Mouse (Mus musculus): ENCODE data around the gene Tead4. TPM values are rescaled to one million over a fixed set of nuclear protein-coding genes. Genes with fewer than 3 reads are reported as not detected.
"Not testable (repeated sequence)": the region's sequence is repeated elsewhere in the genome, so short reads cannot be mapped to it uniquely, and the experiment has no call there.

Gene Tead4
- 10 to 100 TPM; 10.9 to 11.0 TPM for total RNA-seq (2021)
- long read RNA-seq, experiment 1, partial matches to known transcripts: 2 of 5 reads
- long read RNA-seq, experiment 1, other reads (novel, unspliced or antisense): 2 of 5 reads
- long read RNA-seq, experiment 2, partial matches to known transcripts: 1 of 4 reads
- long read RNA-seq, experiment 2, other reads (novel, unspliced or antisense): 1 of 4 reads

- intact Hi-C loops (cut with DNase I; ENCODE audit: low total_unique reads): loop anchor here (5.0 kb wide), 1 partner anchor 68 kb away; no protein-coding TSS in a partner anchor
- DNase-seq: peak; percentile 75
Measured at GRCm38 (mm10) chr6:128300134-128301001, at the start of gene Tead4. Gene Tead4, minus strand, starts transcription at chr6:128300823.

- DNase-seq: no peak
- intact Hi-C loops (cut with DNase I; ENCODE audit: low total_unique reads): loop anchor here (5.0 kb wide), 1 partner anchor 32 kb away; no protein-coding TSS in a partner anchor
Measured at GRCm38 (mm10) chr6:128349711-128350110, 49.1 kb upstream of the Tead4 start.

DNA sequence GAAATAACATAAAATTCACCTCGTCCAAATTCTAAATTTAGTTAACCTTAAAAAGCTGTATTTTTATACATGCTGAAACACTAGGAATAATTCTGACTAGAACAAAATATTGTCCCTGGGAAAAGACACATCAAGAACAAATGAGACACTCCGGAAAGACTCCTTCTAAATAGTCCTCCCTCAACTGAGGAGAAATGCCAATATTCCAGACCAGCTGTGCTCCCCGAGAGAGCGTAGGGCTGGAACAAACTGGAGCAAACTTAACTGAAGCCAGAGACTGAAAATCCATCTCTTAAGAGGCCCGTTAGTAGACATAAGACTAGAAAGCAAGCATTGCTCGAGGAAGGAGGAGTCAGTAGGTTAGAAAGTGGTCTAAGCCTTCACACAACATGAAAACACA is 46.2 kb upstream of the Tead4 start:
- intact Hi-C loops (cut with DNase I; ENCODE audit: low total_unique reads): no loop called here
- no peak for DNase-seq

DNA sequence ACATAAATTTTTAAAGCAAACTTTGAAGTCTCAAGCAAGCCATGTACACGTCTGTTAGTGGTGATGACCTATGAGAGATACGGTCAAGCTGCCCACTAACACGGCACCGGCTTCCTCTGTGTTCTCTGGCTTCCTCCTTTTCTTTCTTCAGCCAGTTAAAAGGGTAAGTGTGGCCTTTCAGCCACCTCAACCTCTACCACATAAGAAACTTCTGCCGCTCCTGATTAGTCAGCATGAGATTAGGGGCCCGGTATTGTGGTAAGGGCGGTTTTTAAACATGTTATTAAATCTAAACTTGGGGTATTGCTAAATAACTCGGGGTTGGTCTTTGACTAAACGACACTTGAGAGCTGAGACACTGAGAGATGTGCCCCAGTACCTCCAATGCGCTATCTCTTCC is 45.0 kb upstream of the Tead4 start:
- intact Hi-C loops (cut with DNase I; ENCODE audit: low total_unique reads): no loop called here
- no peak for DNase-seq

DNA sequence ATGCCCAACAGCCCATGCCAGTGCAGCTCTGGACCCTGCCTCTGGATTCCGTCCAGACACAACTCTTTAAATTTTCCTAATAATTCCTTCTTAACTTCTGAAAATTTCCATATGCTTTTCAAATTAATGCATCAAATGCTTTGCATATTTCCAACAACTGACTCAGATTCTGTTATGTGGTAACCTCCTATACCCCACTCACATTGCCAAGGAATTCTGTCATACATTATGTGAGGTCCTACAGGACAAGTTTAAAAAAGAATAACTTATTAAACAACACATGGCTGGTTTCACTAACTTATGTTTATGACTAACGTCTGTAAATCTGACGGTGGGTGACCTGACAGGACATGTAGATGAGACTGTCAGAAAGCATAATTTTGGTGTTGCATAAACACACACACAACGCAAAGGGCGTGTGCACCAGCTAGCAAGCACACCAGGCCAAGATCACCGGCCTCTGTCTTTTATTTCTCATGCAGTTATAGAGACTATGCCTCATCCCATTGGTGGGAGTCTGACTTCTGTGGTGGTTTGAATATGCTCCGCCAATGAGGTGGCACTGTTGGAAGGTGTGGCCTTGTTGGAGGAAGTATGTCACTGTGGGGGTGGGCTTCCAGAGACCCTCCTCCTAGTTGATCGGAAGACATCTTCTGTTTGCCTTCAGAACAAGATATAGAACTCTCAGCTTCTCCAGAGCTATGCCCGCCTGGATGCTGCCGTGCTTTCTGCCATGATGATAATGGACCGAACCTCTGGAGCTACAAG is 41.5 kb upstream of the Tead4 start:
- no peak for DNase-seq
- intact Hi-C loops (cut with DNase I; ENCODE audit: low total_unique reads): no loop called here

GRCm38 (mm10) chr6:128338876-128339275 is 38.3 kb upstream of the Tead4 start:
- intact Hi-C loops (cut with DNase I; ENCODE audit: low total_unique reads): no loop called here
- no peak for DNase-seq

- intact Hi-C loops (cut with DNase I; ENCODE audit: low total_unique reads): no loop called here
- DNase-seq: no peak
Measured at GRCm38 (mm10) chr6:128337467-128337866, 36.8 kb upstream of the Tead4 start.

- intact Hi-C loops (cut with DNase I; ENCODE audit: low total_unique reads): no loop called here
- DNase-seq: peak; percentile 55
Measured at GRCm38 (mm10) chr6:128334397-128335124, 33.9 kb upstream of the Tead4 start.

DNA sequence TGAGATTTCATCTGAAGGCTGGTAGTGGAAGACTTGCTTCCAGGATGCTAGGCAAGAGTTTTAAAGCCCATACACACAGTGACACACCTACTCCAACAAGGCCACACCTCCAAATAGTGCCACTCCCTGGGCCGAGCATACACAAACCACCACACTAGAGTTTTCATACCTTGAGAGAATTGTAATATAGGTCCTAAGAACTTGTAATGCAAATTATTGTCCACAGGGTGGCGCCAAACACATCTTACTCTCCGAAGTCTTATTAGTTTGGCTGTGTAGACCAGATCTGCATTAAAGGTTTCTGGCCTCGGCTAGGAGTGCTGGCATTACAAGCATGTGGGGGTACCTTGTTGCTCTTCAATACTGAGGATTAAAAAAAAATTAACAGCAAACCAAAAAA is 17.7 kb upstream of the Tead4 start:
- intact Hi-C loops (cut with DNase I; ENCODE audit: low total_unique reads): loop anchor here (5.0 kb wide), 2 partner anchors 34 to 94 kb away; no protein-coding TSS in a partner anchor
- peak; percentile 34 for DNase-seq

- no peak for DNase-seq
- intact Hi-C loops (cut with DNase I; ENCODE audit: low total_unique reads): loop anchor here (5.0 kb wide), 2 partner anchors 37 to 97 kb away; no protein-coding TSS in a partner anchor
Measured at GRCm38 (mm10) chr6:128315597-128315996, 15.0 kb upstream of the Tead4 start.

DNA sequence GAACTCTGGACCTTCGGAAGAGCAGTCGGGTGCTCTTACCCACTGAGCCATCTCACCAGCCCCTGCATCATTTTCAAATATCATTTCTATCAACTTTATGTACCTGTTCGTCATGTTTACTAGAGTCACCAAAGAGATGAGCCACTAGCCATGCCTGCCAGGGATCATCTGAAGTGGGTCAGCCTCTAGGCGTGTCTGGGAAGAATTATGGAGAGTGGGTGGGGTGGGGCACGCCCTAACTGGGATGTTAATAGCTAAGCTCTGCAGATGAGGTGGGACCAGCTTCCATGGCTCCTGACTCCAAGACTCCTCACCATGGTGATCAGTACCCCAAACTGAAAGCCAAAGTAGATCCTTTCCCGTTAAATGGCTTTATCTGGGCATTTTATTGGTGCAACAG is 14.2 kb upstream of the Tead4 start:
- no peak for DNase-seq
- intact Hi-C loops (cut with DNase I; ENCODE audit: low total_unique reads): loop anchor here (5.0 kb wide), 2 partner anchors 38 to 98 kb away; no protein-coding TSS in a partner anchor

GRCm38 (mm10) chr6:128308311-128308710 is 7.7 kb upstream of the Tead4 start:
- intact Hi-C loops (cut with DNase I; ENCODE audit: low total_unique reads): no loop called here
- DNase-seq: peak; percentile 57

- intact Hi-C loops (cut with DNase I; ENCODE audit: low total_unique reads): loop anchor here (5.0 kb wide), 1 partner anchor 72 kb away; no protein-coding TSS in a partner anchor
- DNase-seq: no peak
Measured at GRCm38 (mm10) chr6:128304801-128305200, 4.2 kb upstream of the Tead4 start.

DNA sequence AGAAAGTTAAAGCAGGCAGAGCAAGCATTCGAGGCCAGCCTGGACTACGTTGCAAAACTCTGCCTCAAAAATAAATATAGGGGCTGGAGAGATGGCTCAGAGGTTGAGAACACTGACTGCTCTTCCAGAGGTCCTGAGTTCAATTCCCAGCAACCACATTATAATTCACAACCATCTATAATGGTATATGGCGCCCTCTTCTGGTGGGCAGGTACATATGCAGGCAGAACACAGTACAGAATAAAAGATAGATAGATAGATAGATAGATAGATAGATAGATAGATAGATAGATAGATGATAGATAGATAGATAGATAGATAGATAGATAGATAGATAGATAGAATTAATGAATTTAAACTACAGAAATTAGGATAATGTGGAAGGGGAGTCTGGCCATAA is 2.0 kb upstream of the Tead4 start:
- intact Hi-C loops (cut with DNase I; ENCODE audit: low total_unique reads): loop anchor here (5.0 kb wide), 1 partner anchor 70 kb away; no protein-coding TSS in a partner anchor
- DNase-seq: not testable (repeated sequence)

- no peak for DNase-seq
- intact Hi-C loops (cut with DNase I; ENCODE audit: low total_unique reads): loop anchor here (5.0 kb wide), 1 partner anchor 70 kb away; no protein-coding TSS in a partner anchor
Measured at GRCm38 (mm10) chr6:128301891-128302290, 1.3 kb upstream of the Tead4 start.

DNA sequence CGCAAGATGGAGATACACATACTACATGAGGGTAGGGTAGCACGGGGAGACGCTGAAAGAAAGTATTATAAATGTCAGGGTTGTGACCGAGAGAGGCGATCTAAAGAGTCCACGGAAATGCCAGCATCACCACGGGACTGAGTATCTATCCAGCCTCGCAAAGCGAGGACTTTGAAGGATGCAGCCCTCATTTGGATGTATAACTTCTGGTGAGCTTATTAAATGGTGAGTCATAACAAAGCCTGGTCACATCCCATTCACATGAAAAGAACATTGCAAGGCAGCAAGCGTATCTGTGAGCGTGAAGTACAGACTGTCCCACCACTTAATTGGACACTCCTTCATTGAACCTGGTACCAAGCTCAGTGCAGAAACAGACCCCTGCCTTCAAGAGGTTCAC is 835 bp upstream of the Tead4 start:
- intact Hi-C loops (cut with DNase I; ENCODE audit: low total_unique reads): loop anchor here (5.0 kb wide), 1 partner anchor 69 kb away; no protein-coding TSS in a partner anchor

DNA sequence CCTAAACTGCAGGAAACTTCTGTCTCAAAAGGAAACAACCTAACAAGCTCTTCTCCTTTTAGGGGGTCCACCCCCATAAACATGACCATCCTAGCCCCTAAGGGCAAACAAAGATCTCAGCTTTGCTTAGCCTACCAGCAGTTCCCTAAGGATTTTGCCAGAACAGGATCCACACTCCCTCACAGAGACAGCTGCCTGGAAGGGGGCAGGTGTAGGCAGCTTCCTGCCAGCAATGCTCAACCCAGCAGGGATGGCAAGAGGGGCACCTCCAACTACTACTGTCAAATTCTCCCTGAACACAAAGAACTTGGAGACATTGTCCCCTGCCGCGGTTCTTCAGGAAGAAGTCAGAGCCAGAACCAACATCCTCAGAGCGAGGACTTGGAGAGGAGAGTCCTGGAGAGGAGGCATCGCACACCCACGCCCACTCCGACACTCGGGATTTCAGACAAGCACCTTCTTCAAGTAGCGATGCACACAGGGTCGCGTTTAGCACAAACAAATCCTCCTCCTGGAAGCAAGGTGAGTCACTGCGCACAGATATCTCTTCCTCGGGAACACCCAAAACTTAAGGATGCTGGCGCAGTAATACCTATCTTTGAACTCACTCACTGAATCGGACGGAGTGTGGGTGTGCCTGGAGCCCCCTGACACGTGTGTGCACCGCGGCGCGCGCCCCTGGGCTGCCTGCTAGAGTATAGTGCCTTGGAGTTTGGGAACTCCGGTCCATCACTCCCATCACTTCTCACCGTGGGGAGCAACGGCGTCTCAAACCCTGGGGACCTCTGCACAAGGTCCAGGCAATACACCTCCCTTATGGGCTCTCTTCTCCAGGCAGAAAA is 1.1 kb downstream of the Tead4 start:
- intact Hi-C loops (cut with DNase I; ENCODE audit: low total_unique reads): loop anchor here (5.0 kb wide), 1 partner anchor 67 kb away; no protein-coding TSS in a partner anchor
- DNase-seq: no peak

More for the DNA sequence above, 835 bp upstream of the Tead4 start:
- no peak for DNase-seq

DNA sequence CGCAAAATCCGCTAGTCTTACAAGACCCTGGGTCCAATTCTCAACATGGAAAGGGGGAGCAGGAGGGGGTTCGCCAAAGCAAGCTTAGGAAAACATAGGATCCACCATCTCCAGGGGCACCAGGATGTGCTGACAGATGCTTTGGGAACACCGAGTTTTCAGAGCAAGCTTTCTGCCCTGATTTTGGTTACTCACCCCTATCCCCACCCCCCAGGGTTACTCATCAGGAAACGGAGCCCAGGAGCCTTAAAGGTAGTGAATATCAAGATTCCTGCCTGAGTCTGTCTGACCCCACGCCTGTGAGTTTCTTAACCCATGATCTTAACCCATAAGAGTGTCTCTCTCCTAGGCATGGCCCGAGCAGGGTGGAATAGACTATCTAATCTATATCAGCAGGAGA is 2.4 kb downstream of the Tead4 start:
- intact Hi-C loops (cut with DNase I; ENCODE audit: low total_unique reads): no loop called here
- no peak for DNase-seq

Data from gastrocnemius, postnatal 14 days (tissue).